Mouse (Mus musculus) induced T-regulatory cell, adult 2 months (primary cell): ENCODE measurements at regions not wholly inside any gene's neighbourhood (a gene's known extent, or its start where the extent isn't known, plus 50 kb on each side); places are given as distances from the start of the nearest gene placed in this dataset.
A peak's percentile ranks its signal among the peaks of the same experiment; 100 is the strongest.

Source experiments
- DNase-seq: peaks from one replicate; pipeline ENCODE4 v3.0.0-alpha.2; 2012; ENCODE audit warnings: low read depth

DNA sequence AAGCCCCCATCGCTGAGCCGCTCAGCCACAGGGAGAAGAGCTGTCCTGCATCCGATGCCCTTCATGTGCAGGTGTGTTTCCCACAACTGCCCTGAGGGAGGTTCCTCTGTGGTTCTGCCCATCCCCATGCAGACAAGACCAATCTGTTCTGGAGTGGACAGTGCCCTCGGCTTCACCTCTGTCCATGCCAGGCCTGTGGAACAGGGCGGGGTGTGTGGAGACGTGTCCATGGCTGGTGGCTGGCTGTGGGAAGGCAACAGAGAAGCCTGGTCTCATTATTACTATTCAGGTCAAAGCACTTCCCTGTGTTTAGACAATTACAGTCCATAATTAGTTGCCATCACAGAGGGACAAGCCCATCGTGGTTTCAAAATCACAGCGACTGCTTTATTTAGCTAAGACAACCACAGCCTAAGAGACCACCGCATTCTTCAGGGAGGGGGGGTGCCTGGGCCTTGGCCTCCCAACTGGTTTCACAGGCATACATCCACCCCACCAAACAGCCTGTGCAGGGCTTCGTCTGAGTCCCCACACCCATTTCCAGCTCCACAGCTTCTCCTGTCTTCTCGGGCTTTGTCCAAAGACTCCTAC lies 97.7 kb downstream of the Rplp1 start:
- DNase-seq, result no peak

DNA sequence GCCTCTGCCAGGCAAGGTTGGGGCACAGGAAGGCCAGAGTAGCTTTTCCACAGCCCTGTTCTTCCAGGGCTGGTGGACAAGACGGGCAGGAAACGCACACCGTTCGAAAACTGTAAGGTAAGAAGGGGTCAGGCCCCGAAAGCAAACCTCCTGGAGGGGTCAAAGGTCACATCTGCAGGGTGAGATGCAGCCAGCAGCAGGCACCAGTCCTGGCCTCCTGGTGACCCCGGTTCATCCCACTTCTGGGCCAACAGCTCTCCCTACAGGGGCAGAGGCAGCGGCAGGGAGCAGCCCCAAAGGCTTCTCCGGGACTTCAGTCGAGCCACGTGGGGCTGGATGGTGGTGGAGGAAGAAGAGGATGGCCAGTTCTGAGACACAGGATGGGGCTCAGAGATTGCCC lies 98.3 kb downstream of the Rplp1 start:
- no peak for DNase-seq

DNA sequence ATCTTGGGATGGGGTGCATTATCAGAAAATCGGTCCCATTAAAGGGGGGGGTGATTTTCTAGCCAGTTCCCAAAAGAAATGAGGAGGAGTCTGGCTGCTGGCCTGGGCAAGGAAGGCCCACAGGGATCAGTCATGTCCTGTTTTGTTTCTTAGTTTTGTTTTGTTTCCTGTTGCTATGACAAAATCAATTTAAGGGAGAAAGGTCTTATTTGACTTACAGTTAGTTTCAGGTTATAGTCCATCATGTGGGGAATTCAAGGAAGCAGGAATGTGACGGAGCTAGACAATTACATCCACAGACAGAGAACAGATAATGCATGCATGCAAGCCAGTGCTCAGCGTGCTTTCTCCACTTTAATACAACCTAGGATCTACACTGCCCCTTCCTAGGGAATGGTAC lies 101.1 kb downstream of the Rplp1 start:
- DNase-seq, result no peak

DNA sequence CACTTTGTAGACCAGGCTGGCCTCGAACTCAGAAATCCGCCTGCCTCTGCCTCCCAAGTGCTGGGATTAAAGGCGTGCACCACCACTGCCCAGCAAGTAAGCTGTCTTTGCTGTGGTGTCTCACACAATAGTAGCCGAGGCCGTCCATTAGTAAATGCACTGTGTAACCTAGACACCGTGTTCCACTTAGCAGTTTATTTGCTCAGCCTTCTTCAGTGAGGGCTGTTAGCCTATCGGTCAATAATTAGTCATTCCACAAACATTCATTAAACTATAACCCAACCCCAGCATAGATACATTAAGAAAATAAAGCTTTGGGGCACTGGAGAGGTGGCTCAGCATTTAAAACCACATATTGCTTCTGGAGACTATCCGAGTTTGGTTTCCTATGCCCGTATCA lies 102.0 kb downstream of the Rplp1 start:
- DNase-seq, result no peak

DNA sequence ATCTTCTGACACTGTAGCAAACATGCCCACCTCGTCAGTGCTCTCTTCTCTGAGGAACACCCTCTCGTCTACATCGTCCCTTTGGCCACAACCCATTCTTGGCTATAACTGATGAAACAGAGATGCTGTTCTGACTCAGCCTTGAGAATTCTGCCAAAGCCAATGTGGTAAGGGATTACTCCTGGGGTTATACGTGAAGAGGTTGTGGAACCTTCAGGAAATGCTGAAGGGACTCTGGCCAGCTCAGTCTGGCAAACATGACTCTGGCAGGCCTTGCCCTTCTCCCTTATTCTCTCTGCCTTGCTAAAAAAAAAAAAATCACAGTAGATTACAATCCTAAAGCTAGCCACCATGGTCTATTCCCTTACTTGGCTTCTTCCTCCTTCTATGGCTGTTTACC lies 103.9 kb downstream of the Rplp1 start:
- DNase-seq, result no peak

DNA sequence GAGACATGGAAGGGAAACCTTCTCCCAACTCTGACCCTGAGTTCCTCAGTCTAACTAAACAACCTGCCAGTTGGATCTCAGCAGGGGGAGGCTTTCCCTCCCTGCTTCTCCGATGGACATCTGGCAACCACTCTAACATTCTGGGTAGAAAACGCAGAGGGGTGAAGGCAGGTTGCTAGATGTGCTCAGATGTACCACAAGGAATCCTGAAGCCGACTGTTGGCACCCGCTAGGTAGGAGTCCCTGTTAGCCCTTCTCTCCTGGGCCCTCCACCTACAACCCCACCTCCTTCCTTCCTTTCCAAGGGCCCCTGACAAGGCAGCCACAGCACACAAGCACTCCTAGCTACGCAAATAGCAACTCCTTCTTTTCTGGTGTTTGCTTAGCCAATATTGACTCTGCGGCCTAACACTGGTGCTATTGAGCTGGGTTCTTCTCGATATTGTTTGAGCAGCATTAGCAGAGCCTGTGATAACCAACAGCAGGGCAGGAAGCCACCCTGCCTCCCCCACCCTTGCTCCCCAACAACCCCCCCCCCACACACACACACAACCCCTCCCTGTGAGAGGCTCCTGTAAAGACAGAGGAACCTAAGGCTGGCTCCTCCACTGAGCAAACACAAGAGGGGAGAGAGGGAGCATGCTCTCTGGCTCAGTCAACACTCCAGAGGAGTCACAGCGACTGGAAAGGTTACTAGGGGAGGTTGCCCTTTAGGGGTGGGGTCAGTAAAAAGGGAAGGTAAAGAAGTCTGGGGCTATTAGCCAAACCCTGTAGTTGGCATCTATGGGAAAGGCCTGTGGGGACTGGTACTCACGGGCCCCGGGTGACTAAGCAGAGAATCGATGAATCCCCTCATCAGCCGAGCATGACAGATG lies 105.8 kb downstream of the Rplp1 start:
- no peak for DNase-seq

DNA sequence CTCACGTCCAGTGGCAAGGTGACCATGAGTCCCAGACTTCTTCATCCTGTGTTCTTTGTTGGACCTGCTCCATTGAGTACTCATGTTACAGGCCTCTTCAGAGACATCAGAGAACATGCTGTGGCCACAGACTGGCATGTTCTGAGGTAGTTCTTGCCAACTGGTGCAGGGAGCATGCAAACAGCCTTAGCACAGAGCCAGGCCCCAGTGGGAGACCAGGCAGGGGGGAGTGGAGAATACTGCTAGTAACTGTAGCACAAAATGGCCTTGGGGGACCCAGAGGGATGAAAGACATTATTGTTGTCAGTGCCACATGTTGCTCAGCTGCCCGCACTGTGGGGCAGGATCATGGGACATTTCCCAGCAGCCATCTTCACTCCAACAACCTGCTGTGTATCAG lies 108.4 kb downstream of the Rplp1 start:
- DNase-seq, result no peak

DNA sequence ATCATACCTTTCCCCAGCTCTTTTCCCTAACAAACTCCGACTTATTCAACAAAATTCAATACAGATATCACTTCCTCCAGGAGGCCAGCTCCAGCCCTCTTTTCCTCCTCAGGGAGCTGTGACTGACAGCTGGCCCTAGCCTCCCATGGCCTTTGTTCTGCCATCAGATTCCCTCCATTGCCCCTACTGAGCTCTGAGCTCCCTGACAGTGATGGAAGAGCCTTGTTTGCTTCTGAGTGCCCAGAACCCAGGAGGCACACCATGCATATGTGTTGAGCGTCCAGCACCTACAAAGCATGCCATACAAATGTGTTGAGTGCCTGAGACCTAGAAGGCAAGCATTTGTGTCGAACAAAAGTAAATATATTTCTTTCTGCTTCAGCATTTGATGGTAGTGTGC lies 110.8 kb downstream of the Rplp1 start:
- no peak for DNase-seq

DNA sequence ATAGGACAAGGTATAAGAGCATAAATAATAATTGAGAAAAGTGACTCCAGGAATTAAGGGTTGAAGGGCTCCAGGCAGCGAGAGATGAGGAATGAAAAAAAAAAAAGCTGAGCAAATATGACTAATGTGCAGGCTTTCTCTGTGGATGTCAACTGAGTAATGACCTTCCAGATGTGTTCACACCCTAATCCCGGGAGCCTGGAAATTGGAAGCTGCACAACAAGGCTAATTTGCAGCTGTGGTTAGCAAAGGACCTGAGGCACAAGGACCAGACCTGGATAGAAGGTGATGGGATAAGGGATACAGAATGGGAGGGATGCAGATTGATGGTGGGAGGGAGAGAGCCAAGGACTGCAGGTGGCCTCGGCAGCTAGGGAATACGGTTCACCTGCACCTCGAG lies 111.6 kb downstream of the Rplp1 start:
- no peak for DNase-seq

DNA sequence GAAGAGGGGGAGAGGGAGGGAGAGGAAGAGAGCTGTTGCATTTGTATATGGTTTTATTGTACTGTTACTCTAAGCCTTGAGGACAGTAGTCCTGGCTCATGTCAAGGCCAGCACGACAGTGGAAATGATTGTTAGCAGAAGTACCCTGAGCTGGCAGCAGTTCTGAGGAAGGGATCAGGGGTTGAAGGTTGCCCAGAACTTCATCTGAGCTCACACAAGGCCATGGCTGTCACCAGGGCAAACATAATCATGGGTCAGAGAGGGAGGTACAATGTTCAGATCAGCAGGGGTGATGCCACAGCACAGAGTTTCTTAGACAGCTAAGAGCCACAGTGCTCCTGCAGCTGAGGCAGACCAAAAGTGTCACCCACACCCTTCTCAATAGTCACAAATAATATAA lies 114.8 kb downstream of the Rplp1 start:
- no peak for DNase-seq

DNA sequence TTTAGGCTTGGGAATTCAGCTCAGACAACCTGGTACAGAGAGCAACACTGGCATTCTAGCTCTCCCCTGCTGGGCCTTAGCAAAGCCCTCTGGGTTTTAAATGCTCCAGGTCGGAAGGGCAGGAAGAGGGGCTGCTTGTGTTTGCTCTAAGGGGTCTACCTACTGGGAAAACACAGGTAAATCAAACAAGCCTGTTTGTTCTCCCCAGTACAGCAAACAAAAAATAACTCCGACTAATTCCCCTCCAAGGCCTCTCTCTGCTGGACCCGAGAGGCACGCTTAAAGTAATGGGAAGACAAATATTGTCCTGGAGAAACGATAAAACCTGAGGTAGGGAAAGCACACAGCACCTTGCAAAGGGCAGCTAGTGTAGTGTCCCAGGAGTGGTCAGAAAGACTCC lies 118.4 kb downstream of the Rplp1 start:
- DNase-seq, result no peak

DNA sequence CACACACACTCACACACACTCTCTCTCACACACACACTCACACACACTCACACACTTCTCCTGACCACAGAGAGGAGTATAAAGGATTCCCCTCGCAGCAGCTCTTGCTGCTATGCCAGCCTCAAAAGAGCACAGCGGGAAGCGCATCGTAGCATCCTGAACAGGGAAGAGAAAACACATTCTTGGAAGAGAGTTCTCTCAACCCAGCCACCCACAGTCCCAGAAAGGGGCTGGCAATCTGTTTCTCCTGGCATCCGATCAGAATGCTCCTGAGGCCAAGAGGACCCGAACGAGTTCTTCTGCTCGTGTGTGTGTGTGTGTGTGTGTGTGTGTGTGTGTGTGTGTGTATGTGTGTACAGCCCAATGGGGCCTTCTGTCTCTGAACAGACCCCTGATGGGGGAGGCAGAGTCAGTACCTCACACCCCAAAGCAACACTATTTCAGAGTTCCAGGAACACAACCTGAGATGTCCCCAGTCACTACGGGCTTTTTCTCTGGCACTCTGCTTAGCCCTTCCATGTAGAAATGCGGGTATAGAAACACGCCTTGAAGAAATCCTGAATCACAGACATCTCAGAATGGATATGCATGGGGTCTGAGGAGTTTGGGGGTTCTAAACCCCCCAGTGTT lies 122.8 kb downstream of the Rplp1 start:
- DNase-seq, result no peak

DNA sequence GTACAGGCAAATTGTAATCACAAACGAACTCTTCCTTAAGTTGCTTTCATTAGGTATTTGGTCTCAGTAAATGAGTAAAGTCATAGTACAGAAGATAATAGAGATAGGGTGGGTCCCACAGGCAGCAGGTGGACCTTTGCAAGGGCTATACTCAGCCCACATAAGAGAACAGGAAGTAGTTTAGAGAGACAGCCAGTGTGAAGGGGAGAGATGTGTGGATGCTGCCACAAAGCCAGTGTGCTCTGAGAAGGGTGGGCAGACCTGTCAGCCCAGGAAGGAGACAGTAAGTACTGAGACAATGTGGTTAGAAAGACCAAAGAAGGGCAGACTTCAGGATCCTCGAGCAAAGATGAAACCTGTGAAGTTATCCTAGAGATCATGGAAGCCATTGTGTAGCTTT lies 123.5 kb downstream of the Rplp1 start:
- DNase-seq, result peak; percentile 10

DNA sequence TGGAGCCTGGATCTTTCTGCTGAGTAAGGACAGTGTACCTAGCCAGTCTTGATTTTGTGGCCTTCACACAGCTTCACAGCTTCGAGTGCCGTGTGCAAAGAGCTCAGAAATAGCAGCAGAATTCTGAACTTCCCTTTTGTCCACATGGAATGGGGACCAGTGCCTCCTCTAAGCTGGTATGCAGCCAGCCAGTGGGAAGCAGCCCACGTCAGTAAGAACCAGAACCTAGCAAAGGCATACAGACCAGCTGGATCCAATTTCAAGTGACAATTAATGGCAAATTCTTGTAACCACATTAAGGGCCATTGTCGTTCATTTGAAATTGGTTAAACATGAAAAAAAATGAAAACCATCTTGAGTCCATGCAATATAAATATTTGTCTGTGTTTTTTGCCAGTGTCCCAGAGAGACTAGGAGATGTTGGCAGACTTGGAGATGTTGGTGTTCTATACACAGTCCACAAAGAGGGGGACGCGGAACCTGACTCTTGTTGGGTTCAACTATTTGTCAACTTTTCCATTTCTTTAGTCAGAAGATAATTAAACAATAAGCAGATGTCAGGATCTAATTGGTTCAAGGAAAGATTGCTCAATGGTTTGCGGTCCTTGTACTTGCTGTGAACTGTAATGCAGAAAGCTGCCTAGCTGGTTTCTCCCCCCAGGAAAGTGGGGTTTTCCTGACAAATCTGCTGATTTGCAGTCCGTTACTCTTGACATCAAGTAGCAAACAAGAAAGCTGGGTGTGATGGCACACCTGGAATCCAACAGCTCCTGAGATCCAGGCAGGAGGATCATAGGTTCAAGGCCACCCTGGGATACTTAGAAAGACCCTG lies 125.1 kb downstream of the Rplp1 start:
- DNase-seq, result no peak

DNA sequence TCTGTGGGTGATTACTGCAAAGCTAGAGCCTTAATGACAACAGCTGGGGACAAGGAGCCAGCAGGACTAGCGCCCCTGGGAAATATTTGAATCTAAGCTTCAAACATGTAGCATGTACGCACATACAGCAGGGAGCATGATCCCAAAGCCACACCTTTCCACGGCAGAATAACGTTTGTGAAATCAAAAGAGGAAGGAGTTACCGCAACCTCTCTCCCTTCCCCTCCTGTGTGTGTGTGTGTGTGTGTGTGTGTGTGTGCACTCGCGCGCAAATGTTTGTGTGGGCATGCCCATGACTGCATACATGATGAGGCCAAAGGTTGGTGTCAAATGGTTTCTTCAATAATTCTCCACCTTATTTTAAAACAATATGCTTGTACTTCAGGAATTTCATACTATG lies 132.9 kb downstream of the Rplp1 start:
- no peak for DNase-seq

DNA sequence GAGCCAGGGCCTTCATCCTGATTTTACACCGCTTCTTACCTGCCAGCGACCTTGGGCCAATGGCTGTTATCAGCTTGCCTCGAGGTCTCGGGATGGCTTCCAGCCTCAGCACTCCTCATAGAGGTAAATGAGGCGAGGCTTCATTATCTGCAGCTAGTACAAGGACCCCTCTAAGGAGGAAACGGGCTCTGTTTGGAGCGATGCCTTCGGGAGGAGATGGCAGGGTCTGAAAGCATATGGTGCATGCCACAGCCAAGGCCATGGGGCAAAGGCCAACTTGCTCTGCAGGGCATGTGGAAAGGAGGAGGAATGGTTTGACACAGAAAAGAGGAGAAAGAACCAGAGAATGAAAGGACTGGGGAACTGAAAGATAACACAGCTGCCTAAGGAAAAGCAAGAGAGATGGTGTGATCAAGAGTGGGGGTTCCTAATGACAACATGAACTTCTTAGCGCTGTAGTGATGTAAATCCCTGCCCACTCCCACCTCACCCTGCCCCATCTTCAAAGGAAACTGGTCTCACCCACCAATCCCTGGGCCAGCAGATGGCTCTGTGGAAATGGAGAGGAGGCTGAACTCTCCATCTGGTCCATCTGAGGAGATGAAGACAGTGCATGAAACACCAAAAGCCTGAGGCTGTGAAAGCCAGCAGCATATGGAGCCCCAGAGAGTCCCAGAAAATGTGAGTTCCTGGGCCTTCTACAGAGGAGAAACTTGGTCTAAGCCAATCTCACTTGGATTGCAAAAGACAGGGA lies 134.0 kb downstream of the Rplp1 start:
- DNase-seq, result no peak

DNA sequence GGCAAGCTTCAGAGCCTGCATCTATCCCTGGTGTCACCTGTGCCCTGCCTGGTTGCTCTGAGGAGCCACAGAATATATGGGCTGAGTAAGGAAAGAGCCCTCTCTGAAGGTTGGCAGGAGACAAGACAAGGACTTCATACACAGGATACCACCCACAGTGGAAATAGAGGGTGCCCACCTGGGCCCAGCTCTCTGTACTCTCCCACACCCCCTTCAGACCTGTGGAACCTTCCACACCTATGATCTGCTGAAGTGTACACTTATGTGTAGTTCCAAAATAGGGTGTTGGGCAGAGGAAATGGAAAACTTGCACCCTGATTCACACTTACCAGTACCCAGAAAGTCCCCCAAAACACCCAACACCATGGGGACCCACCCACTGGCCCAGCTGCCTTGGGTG lies 135.2 kb downstream of the Rplp1 start:
- DNase-seq, result no peak

DNA sequence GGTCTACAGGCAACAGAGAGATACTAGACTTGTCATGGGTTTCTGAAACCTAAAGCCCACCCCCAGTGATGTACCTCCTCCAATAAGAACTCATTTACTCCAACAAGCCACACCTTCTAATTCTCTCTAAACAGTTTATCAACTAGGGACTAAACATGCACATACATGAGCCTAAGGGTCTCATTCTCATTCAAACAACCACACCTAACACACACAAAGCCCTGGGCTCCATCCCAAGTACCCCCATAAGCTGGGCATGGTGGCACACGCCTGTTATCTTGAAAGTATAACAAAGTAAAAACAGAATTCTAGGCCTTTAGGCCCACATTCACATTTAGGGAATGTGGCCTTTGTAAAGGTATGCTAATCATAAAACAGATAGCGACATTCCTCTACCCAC lies 137.9 kb downstream of the Rplp1 start:
- DNase-seq, result no peak

DNA sequence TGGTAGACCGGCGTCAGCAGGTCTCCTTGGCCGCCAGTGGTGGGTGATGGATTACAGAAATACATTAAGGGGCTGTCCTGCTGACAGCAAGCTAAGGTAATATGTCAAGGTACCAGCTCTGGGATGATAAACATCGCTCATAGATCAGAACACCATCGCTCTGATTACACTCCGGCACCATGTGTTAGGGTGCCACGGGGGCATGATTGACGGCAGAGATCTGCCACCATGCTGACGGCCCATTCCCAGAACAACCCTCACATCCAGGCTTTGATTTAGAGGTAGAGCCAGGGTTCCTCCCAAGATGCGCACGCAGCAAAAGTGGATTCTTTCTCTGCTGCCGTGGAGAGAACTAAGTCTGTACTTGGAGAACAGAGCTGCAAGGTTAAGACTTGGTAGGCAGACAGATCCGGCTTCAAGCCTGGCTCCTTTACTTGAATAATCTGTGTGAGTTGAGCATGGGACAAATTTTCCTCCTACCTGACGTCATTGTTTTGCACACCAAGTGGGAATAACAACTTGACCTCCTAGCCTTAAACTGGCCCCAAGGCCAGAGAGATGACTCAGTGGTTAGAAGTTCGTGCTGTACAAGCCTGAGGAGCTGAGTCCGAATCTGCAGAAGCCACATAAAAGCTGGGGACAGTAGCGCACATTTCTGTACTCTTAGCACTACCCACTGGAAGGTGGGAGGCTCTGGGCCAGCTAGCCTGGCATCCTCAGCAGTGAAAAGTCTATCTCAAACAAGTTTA lies 144.0 kb downstream of the Rplp1 start:
- DNase-seq, result no peak

DNA sequence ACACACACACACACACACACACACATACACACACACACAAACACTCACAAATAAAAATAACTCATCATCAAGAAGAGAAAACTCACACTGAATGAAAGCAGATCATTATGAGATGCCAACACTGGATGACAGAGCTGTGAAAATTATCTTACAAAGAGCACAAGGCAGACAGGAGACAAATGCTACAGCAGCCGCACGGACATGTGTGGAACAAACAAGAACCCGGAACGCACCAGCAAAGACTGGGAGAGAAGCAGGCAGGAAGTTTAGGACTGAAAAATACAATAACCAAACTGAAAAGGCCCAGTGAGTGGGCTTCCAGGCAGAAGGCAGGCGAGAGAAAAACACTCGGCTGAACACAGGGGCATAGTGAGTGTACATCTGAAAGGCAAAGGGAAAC lies 148.2 kb downstream of the Rplp1 start:
- no peak for DNase-seq

DNA sequence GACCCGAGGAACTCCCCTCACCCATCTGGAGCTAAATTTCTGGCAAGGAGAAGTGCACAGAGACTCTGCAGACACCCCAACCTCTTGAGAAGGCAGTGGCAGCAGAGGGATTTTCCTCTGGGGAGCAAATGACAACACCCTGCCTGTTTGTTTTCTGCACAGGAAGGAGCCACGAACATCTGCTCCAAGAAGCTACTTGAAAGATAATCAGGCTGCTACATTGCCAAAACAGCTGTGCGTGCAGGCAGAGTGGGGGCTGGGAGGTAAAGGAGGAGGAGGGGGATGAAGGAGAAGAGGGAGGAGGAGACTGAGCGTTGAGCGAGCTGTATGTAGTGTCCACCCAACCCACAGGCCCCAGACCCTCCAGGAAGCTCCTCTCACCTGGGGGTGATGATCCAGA lies 149.0 kb downstream of the Rplp1 start:
- DNase-seq, result no peak
